Mouse (Mus musculus) stomach, embryonic 16.5 days (tissue): ENCODE data around the gene Cnr1. TPM values are rescaled to one million over a fixed set of nuclear protein-coding genes. Genes with fewer than 3 reads are reported as not detected.

Source experiments
- ATAC-seq: fragments of 200-750 bp; cut with Nextera tagmentation; 2 replicates; pipeline ENCODE4 v1.8.0; 2017; ENCODE audit warnings: moderate number of reproducible peaks, moderate TSS enrichment; ENCODE audit not compliant: insufficient read depth, low FRiP score
- H3K27ac ChIP-seq: fragments of 300-500 bp; sonication (generic); 2 replicates; pipeline ENCODE4 v1.5.1; 2014; ENCODE audit warnings: low read length
- H3K27me3 ChIP-seq: fragments of 300-500 bp; sonication (generic); 2 replicates; pipeline ENCODE4 v1.6.1; 2014; ENCODE audit warnings: low read length, control low read depth, mixed read lengths; ENCODE audit not compliant: control insufficient read depth, insufficient read depth
- H3K36me3 ChIP-seq: fragments of 300-500 bp; sonication (generic); 2 replicates; pipeline ENCODE4 v1.6.1; 2014; ENCODE audit warnings: low read length; ENCODE audit not compliant: control insufficient read depth, insufficient read depth
- H3K4me1 ChIP-seq: fragments of 300-500 bp; sonication (generic); 2 replicates; pipeline ENCODE4 v1.6.1; 2014; ENCODE audit warnings: low read length, control low read depth, mixed read lengths; ENCODE audit not compliant: control insufficient read depth, insufficient read depth
- H3K4me2 ChIP-seq: fragments of 300-500 bp; sonication (generic); 2 replicates; pipeline ENCODE4 v1.6.1; 2014; ENCODE audit warnings: low read depth, low read length, mixed read lengths
- H3K4me3 ChIP-seq: fragments of 300-500 bp; sonication (generic); replicated peaks from 2 replicates; pipeline ENCODE4 v1.5.1; 2014; ENCODE audit warnings: mild to moderate bottlenecking, low read length
- H3K9ac ChIP-seq: fragments of 300-500 bp; sonication (generic); 2 replicates; pipeline ENCODE4 v1.6.1; 2014; ENCODE audit warnings: low read length
- H3K9me3 ChIP-seq: fragments of 300-500 bp; sonication (generic); replicated peaks from 2 replicates; pipeline ENCODE4 v1.6.1; 2016; ENCODE audit warnings: low read length, control low read depth; ENCODE audit not compliant: control insufficient read depth
- WGBS: fragments of 180-500 bp; shearing (Covaris S2); extraction: QIAGEN DNeasy Blood & Tissue Kit; methylation state at CpG from one replicate; pipeline ENCODE4 v1.1.7; 2014; 5-methylcytosine and 5-hydroxymethylcytosine counted together
- polyA plus RNA-seq: library from polyadenylated mRNA; unstranded; fragments of >200 nt; fragmentation: Nextera tagmentation; extraction: Ambion mirVana; gene quantifications from 2 replicates; pipeline ENCODE4 v1.2.1, GENCODE M21; 2015

The Cnr1 gene
- polyA plus RNA-seq, 1 experiment from 2014 or later: 2.9 TPM

DNA sequence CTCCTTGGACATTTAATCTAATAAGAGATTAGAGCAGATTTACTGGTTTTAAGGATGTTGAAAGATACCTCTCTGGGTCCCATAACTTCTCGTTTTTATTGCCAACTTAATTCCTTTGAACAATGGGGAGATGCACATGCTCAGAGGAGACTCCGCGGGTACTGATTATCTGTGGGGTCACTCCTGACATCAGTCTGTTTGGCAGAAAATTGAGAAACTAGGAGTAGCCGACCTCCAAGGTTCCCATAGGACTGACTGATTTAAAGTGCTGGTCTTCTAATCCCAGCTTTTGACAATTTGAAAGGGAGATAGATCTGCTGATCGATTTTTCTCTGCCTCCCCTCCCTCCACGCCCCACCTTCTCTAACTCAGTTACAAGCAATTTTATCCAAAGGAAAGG, 1.6 kb downstream of the Cnr1 start:
- ATAC-seq: no peak
- no peaks in the 10 kb centered on the region for H3K36me3 ChIP-seq

GRCm38 (mm10) chr4:33926730-33927263, 2.4 kb downstream of the Cnr1 start:
- H3K9me3 ChIP-seq: no peaks in the 10 kb centered on the region
- peaks cover 14% of the 10 kb centered on the region for H3K27me3 ChIP-seq
- no peaks in the 10 kb centered on the region for H3K36me3 ChIP-seq
- H3K4me1 ChIP-seq: no peaks in the 10 kb centered on the region
- no peak overlapping the region for H3K4me3 ChIP-seq
- WGBS: 79% methylated on average over 7 of the region's 7 CpGs
- H3K9ac ChIP-seq: no peak overlapping the region
- no peak overlapping the region for H3K27ac ChIP-seq
- no peak overlapping the region for H3K4me2 ChIP-seq
- no peak for ATAC-seq

More for the DNA sequence above, 1.6 kb downstream of the Cnr1 start:
- H3K9me3 ChIP-seq: no peaks in the 10 kb centered on the region
- H3K4me1 ChIP-seq: no peaks in the 10 kb centered on the region
- no peak overlapping the region for H3K4me2 ChIP-seq
- no peak overlapping the region for H3K27ac ChIP-seq
- peaks cover 18% of the 10 kb centered on the region for H3K27me3 ChIP-seq
- no peak overlapping the region for H3K9ac ChIP-seq
- H3K4me3 ChIP-seq: no peak overlapping the region
- 52% methylated on average over 6 of the region's 6 CpGs for WGBS

DNA sequence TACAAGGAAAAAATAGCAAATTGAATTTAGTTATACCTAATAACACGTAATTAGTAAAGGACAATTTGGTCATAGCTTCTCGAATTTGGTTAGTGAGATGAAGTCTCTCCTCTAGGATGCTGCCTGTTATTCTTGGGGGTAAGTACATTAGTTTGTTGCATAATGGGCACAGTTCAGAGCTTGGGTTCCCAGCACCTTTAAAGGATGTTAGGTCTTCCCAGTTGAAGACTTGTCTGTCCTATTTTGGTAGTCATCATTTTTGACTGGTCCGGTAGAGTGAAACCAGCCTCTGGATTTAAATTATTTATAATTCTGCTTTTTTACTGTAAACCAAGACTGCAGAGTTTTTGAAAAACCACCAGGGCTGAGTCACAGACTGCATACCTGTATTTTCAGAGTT, 3.3 kb downstream of the Cnr1 start:
- Histone ChIP-seq H3K27me3 (peaks cover 9% of the 10 kb centered on the region), H3K4me1 (no peaks in the 10 kb centered on the region), H3K27ac (no peak overlapping the region), H3K36me3 (no peaks in the 10 kb centered on the region), H3K4me3 (no peak overlapping the region), H3K4me2 (no peak overlapping the region), H3K9ac (no peak overlapping the region), H3K9me3 (no peaks in the 10 kb centered on the region)
- WGBS: 78% methylated on average over 3 of the region's 3 CpGs
- no peak for ATAC-seq

- Histone ChIP-seq H3K27ac (no peak overlapping the region), H3K4me1 (no peaks in the 10 kb centered on the region), H3K9me3 (no peaks in the 10 kb centered on the region), H3K4me3 (no peak overlapping the region), H3K9ac (no peak overlapping the region), H3K4me2 (no peak overlapping the region), H3K27me3 (peaks cover 8% of the 10 kb centered on the region), H3K36me3 (no peaks in the 10 kb centered on the region)
- 47% methylated on average over 1 of the region's 1 CpGs for WGBS
- no peak for ATAC-seq
Measured at GRCm38 (mm10) chr4:33928450-33928849, 4.1 kb downstream of the Cnr1 start.

GRCm38 (mm10) chr4:33931347-33931746, 7.0 kb downstream of the Cnr1 start:
- H3K4me2 ChIP-seq: no peak overlapping the region
- H3K4me1 ChIP-seq: no peaks in the 10 kb centered on the region
- 82% methylated on average over 8 of the region's 8 CpGs for WGBS
- H3K9ac ChIP-seq: no peak overlapping the region
- ATAC-seq: no peak
- peaks cover 4% of the 10 kb centered on the region for H3K27me3 ChIP-seq
- no peak overlapping the region for H3K27ac ChIP-seq
- no peaks in the 10 kb centered on the region for H3K9me3 ChIP-seq
- no peaks in the 10 kb centered on the region for H3K36me3 ChIP-seq
- no peak overlapping the region for H3K4me3 ChIP-seq

DNA sequence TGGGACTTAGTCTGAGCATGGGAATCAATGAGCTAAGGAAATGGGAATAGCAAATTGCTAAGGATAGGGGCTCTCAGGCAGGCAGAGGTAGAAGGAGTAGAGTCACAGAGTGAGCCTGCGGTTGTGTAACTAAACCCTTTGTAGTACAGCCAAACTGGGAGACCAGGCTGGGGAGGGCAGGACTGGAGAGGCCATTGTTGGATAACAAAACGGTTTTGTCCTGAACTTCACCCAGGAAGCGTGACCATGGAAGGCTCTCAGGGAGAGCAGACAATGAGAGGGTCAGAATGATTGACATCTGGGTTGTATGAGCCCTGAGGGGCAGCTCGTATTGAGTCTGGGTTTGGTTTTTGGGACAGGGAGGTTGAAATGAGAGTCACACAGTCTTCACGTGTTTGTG, 17.2 kb downstream of the Cnr1 start:
- Histone ChIP-seq H3K9me3 (no peaks in the 10 kb centered on the region), H3K36me3 (no peaks in the 10 kb centered on the region), H3K4me2 (no peak overlapping the region), H3K27me3 (no peaks in the 10 kb centered on the region), H3K9ac (no peak overlapping the region), H3K27ac (no peak overlapping the region), H3K4me1 (no peaks in the 10 kb centered on the region), H3K4me3 (no peak overlapping the region)
- no peak for ATAC-seq
- WGBS: 72% methylated on average over 5 of the region's 5 CpGs

DNA sequence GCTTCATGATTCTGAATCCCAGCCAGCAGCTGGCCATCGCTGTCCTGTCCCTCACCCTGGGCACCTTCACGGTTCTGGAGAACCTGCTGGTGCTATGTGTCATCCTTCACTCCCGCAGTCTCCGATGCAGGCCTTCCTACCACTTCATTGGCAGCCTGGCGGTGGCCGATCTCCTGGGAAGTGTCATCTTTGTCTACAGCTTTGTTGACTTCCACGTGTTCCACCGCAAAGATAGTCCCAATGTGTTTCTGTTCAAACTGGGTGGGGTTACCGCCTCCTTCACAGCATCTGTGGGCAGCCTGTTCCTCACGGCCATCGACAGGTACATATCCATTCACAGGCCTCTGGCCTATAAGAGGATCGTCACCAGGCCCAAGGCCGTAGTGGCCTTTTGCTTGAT, 19.5 kb downstream of the Cnr1 start:
- H3K9ac ChIP-seq: no peak overlapping the region
- H3K27ac ChIP-seq: no peak overlapping the region
- ATAC-seq: no peak
- H3K4me1 ChIP-seq: no peaks in the 10 kb centered on the region
- no peaks in the 10 kb centered on the region for H3K36me3 ChIP-seq
- WGBS: 91% methylated on average over 13 of the region's 13 CpGs
- no peaks in the 10 kb centered on the region for H3K9me3 ChIP-seq
- H3K4me3 ChIP-seq: no peak overlapping the region
- H3K27me3 ChIP-seq: no peaks in the 10 kb centered on the region
- no peak overlapping the region for H3K4me2 ChIP-seq

DNA sequence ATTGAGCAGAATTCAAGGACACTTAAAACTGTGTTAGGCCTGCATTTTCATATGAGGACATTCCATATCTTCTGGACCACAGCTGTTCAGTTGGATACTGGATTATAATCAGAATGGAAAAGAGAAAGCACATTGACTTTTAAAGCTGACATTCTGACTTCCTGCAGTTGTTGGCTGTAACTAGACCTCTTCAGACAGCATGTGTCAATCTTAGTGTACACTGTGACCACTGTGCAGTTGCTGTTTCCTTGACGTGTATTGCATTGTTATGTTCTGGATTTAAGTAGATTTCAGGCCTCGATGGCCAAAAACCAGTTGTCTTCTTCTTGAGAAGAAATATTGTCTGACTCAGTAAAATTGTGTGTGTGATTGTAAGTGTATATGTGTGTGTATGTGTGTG, 21.3 kb downstream of the Cnr1 start:
- Histone ChIP-seq H3K4me2 (no peak overlapping the region), H3K9me3 (no peaks in the 10 kb centered on the region), H3K27me3 (no peaks in the 10 kb centered on the region), H3K27ac (no peak overlapping the region), H3K4me3 (no peak overlapping the region), H3K9ac (no peak overlapping the region), H3K4me1 (no peaks in the 10 kb centered on the region), H3K36me3 (no peaks in the 10 kb centered on the region)
- no peak for ATAC-seq
- WGBS: 75% methylated on average over 2 of the region's 2 CpGs

DNA sequence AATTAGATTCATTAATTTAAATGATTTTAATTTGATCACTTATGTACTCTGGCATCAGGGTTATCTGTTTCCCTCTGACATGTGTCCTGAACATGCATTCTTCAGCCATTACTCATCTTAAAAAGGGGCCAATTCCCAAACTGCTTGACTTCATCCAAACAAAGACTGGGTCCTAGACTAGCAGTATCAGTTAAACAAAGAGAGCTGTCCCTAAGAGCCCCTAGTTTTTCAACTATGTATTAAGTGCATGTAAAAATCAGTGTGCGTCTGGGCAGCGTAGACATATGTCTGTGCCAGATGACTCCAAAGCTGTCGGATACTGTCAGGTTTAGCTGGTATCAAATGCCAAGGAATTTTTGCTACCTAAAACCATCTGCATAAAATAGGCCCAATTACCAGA, 23.2 kb downstream of the Cnr1 start:
- H3K27me3 ChIP-seq: no peaks in the 10 kb centered on the region
- no peak for ATAC-seq
- no peak overlapping the region for H3K4me2 ChIP-seq
- H3K4me3 ChIP-seq: no peak overlapping the region
- no peaks in the 10 kb centered on the region for H3K36me3 ChIP-seq
- WGBS: 77% methylated on average over 3 of the region's 3 CpGs
- H3K9me3 ChIP-seq: no peaks in the 10 kb centered on the region
- no peak overlapping the region for H3K27ac ChIP-seq
- no peak overlapping the region for H3K9ac ChIP-seq
- no peaks in the 10 kb centered on the region for H3K4me1 ChIP-seq

DNA sequence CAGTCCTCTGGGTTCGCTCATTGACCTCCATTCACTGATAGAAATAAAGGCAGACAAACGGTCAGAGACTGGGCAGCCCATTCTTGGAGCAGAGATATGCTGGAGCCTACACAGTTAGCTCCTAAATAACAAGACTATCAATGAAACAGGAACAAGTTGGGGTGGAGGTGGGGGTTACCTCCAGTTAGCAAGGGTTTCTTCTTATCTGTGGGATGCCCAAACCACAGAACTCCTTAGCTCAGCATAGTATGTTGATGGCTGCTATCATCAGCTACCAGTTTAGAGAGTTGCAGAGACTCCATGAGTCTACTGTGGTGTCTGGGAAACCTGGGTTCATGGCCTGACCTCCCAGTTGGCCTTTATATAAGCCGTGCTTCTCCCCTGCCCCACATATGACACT, 33.0 kb downstream of the Cnr1 start:
- Histone ChIP-seq H3K9ac (no peak overlapping the region), H3K36me3 (no peaks in the 10 kb centered on the region), H3K4me3 (no peak overlapping the region), H3K27ac (no peak overlapping the region), H3K4me1 (no peaks in the 10 kb centered on the region), H3K27me3 (no peaks in the 10 kb centered on the region), H3K4me2 (no peak overlapping the region), H3K9me3 (no peaks in the 10 kb centered on the region)
- 82% methylated on average over 3 of the region's 3 CpGs for WGBS
- no peak for ATAC-seq
